Mouse (Mus musculus) neutrophil, adult 5-6 weeks (primary cell): ENCODE results near the gene Timp4. TPM values are rescaled to one million over a fixed set of nuclear protein-coding genes. Genes with fewer than 3 reads are reported as not detected.

ENCODE experiments used
- ATAC-seq: fragments of 151-379, 151-347 bp; 2 replicates; pipeline ENCODE4 v1.8.0; 2017; ENCODE audit warnings: mild to moderate bottlenecking, moderate TSS enrichment; ENCODE audit not compliant: insufficient number of reproducible peaks, poor library complexity, low FRiP score, severe bottlenecking; ENCODE audit errors: extremely low read depth
- total RNA-seq: library from RNA; stranded (forward); fragments of 200-1000 nt; gene quantifications from 2 replicates; pipeline ENCODE4 v1.2.3, GENCODE M21; 2017

Timp4 gene
- total RNA-seq, 1 experiment from 2014 or later, result not detected

DNA sequence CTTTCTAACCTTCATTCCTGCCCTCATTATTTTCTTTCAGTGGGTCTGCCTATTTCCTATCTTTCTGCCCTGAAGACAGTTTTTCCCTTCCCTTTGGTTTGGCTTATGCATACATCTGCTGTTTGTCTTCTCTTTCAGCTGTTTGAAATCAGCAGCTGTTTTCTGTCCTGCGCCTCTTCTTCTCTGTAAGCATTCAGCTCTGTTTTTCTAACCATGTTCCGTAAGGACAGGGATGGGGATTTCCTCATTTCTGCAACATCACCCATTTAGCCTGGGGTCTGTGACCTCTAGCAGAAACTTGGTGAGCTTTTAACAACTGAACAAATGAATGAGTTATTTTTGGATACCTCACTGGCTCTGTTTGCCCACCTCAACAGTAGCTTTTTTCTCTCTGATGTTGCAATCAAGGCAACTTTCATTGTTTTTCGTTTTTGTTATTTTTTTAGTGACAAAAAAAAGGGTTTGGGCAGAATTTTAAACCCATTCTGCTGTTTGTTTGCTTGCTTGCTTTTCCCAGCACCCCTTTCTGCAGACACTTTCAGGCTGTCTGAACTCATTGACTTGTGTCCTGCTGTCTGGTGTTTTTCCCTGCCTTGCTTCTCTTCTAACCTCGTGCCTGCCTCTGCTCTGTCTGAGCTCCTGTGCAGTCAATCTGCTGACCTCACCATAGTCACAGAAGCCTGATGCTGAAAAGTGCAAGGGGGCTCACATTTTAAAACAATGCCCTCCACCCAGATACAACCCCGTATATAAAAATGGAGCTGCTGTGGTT, 39.7 kb downstream of the Timp4 start:
- no peak for ATAC-seq

GRCm38 (mm10) chr6:115210820-115211219, 41.2 kb downstream of the Timp4 start:
- ATAC-seq, result no peak

GRCm38 (mm10) chr6:115210187-115210586, 41.8 kb downstream of the Timp4 start:
- no peak for ATAC-seq

GRCm38 (mm10) chr6:115203029-115203428, 49.0 kb downstream of the Timp4 start:
- ATAC-seq, result no peak

DNA sequence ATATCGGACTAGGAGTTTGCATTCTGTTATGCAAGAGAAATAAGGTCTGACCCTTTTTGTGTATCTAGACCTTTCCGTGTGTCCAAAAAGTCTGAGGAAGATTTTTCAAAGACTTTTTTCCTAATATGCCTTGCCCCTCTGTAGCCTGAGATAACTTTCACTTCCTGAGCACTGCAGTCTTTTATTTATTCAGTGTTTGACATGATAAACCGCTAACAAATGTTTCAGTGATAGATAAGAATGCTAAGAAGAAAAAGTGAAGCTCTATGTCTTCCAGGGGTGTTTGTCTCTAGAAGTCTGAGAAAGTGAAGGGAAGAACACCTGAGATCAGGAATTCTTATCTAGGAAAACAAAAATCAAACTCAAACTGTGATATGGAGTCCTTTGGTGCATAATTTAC, 51.3 kb downstream of the Timp4 start:
- no peak for ATAC-seq

Other genes with a start within 250 kb of the Timp4 start
- 18.9 and 33.6 TPM in 2 replicates for gene Tamm41, start 214.3 kb downstream of the Timp4 start, total RNA-seq
- not detected in 2 replicates for gene Syn2, start 117.3 kb downstream of the Timp4 start, total RNA-seq
- not detected in 2 replicates for gene Gm17482, start 24.9 kb downstream of the Timp4 start, total RNA-seq
- 0.61 and 0.93 TPM in 2 replicates for gene Pparg, start 108.7 kb upstream of the Timp4 start, total RNA-seq